Mouse (Mus musculus): ENCODE results near the gene Srebf1. TPM values are rescaled to one million over a fixed set of nuclear protein-coding genes. Genes with fewer than 3 reads are reported as not detected.
A peak's percentile ranks its signal among the peaks of the same experiment; 100 is the strongest.

The Srebf1 gene
- 10 to 100 TPM; 20.9 to 24.5 TPM for total RNA-seq (2021)
- long read RNA-seq, experiment 1, full-length matches to known transcripts: 7 of 16 reads
- long read RNA-seq, experiment 1, partial matches to known transcripts: 1 of 16 reads
- long read RNA-seq, experiment 1, other reads (novel, unspliced or antisense): 8 of 16 reads
- long read RNA-seq, experiment 2, full-length matches to known transcripts: 21 of 38 reads
- long read RNA-seq, experiment 2, partial matches to known transcripts: 6 of 38 reads
- long read RNA-seq, experiment 2, other reads (novel, unspliced or antisense): 11 of 38 reads

GRCm38 (mm10) chr11:60222469-60223236, at the start of gene Srebf1:
Srebf1 (minus strand) TSS chr11:60222581.
- peak; percentile 87 for DNase-seq
- intact Hi-C loops (cut with DNase I; ENCODE audit: low total_unique reads): no loop called here

GRCm38 (mm10) chr11:60268563-60268962, 46.2 kb upstream of the Srebf1 start:
- intact Hi-C loops (cut with DNase I; ENCODE audit: low total_unique reads): no loop called here
- DNase-seq: no peak

GRCm38 (mm10) chr11:60265271-60265985, 43.0 kb upstream of the Srebf1 start:
- intact Hi-C loops (cut with DNase I; ENCODE audit: low total_unique reads): no loop called here
- no peak for DNase-seq

GRCm38 (mm10) chr11:60264651-60265050, 42.3 kb upstream of the Srebf1 start:
- intact Hi-C loops (cut with DNase I; ENCODE audit: low total_unique reads): no loop called here
- DNase-seq: no peak

- intact Hi-C loops (cut with DNase I; ENCODE audit: low total_unique reads): no loop called here
- DNase-seq: no peak
These were observed 40.0 kb upstream of the Srebf1 start for GRCm38 (mm10) chr11:60262396-60262795.

- intact Hi-C loops (cut with DNase I; ENCODE audit: low total_unique reads): no loop called here
- DNase-seq: no peak
These were observed 38.4 kb upstream of the Srebf1 start for GRCm38 (mm10) chr11:60260743-60261142.

- no peak for DNase-seq
- intact Hi-C loops (cut with DNase I; ENCODE audit: low total_unique reads): no loop called here
These were observed 35.3 kb upstream of the Srebf1 start for GRCm38 (mm10) chr11:60257696-60258095.

- intact Hi-C loops (cut with DNase I; ENCODE audit: low total_unique reads): no loop called here
- DNase-seq: no peak
These were observed 34.3 kb upstream of the Srebf1 start for GRCm38 (mm10) chr11:60256713-60257112.

- intact Hi-C loops (cut with DNase I; ENCODE audit: low total_unique reads): no loop called here
- no peak for DNase-seq
These were observed 33.8 kb upstream of the Srebf1 start for GRCm38 (mm10) chr11:60256176-60256681.

GRCm38 (mm10) chr11:60255639-60256038, 33.3 kb upstream of the Srebf1 start:
- no peak for DNase-seq
- intact Hi-C loops (cut with DNase I; ENCODE audit: low total_unique reads): no loop called here

GRCm38 (mm10) chr11:60255181-60255580, 32.8 kb upstream of the Srebf1 start:
- intact Hi-C loops (cut with DNase I; ENCODE audit: low total_unique reads): no loop called here
- DNase-seq: no peak

GRCm38 (mm10) chr11:60254308-60254707, 31.9 kb upstream of the Srebf1 start:
- intact Hi-C loops (cut with DNase I; ENCODE audit: low total_unique reads): no loop called here
- DNase-seq: no peak

- no peak for DNase-seq
- intact Hi-C loops (cut with DNase I; ENCODE audit: low total_unique reads): no loop called here
These were observed 31.2 kb upstream of the Srebf1 start for GRCm38 (mm10) chr11:60253546-60253945.

- peak; percentile 40 for DNase-seq
- intact Hi-C loops (cut with DNase I; ENCODE audit: low total_unique reads): no loop called here
These were observed 28.7 kb upstream of the Srebf1 start for GRCm38 (mm10) chr11:60250971-60251643.

GRCm38 (mm10) chr11:60249885-60250284, 27.5 kb upstream of the Srebf1 start:
- DNase-seq: no peak
- intact Hi-C loops (cut with DNase I; ENCODE audit: low total_unique reads): no loop called here

GRCm38 (mm10) chr11:60248596-60249404, 26.4 kb upstream of the Srebf1 start:
- intact Hi-C loops (cut with DNase I; ENCODE audit: low total_unique reads): no loop called here
- DNase-seq: no peak

GRCm38 (mm10) chr11:60247753-60248550, 25.6 kb upstream of the Srebf1 start:
- intact Hi-C loops (cut with DNase I; ENCODE audit: low total_unique reads): no loop called here
- DNase-seq: no peak

GRCm38 (mm10) chr11:60246077-60246476, 23.7 kb upstream of the Srebf1 start:
- no peak for DNase-seq
- intact Hi-C loops (cut with DNase I; ENCODE audit: low total_unique reads): no loop called here
